Mouse (Mus musculus) hindbrain, embryonic 16.5 days (tissue): ENCODE measurements around the gene Strn3. TPM values are rescaled to one million over a fixed set of nuclear protein-coding genes. Genes with fewer than 3 reads are reported as not detected.
"Not testable (repeated sequence)": the region's sequence is repeated elsewhere in the genome, so short reads cannot be mapped to it uniquely, and the experiment has no call there.

ENCODE experiments used
- ATAC-seq: fragments of 200-750 bp; cut with Nextera tagmentation; 2 replicates; pipeline ENCODE4 v1.8.0; 2017; ENCODE audit warnings: moderate TSS enrichment, moderate library complexity
- H3K27ac ChIP-seq: fragments of 300-500 bp; sonication (generic); 2 replicates; pipeline ENCODE4 v1.5.1; 2014; ENCODE audit warnings: low read depth, mild to moderate bottlenecking, control low read depth, low read length, moderate library complexity
- H3K27me3 ChIP-seq: fragments of 300-500 bp; sonication (generic); replicated peaks from 2 replicates; pipeline ENCODE4 v1.6.1; 2014; ENCODE audit warnings: low read length; ENCODE audit not compliant: control insufficient read depth, insufficient read depth
- H3K36me3 ChIP-seq: fragments of 300-500 bp; sonication (generic); 2 replicates; pipeline ENCODE4 v1.6.1; 2014; ENCODE audit warnings: mild to moderate bottlenecking, low read length, moderate library complexity, mixed read lengths; ENCODE audit not compliant: control insufficient read depth, insufficient read depth
- H3K4me1 ChIP-seq: fragments of 300-500 bp; sonication (generic); 2 replicates; pipeline ENCODE4 v1.6.1; 2014; ENCODE audit warnings: low read depth, low read length; ENCODE audit not compliant: control insufficient read depth, insufficient read depth
- H3K4me2 ChIP-seq: fragments of 300-500 bp; sonication (generic); 2 replicates; pipeline ENCODE4 v1.6.1; 2014; ENCODE audit warnings: mild to moderate bottlenecking, low read length, control low read depth, moderate library complexity
- H3K4me3 ChIP-seq: fragments of 300-500 bp; sonication (generic); 2 replicates; pipeline ENCODE4 v1.5.1; 2014; ENCODE audit warnings: mild to moderate bottlenecking, low read length, control low read depth, moderate library complexity
- H3K9ac ChIP-seq: fragments of 300-500 bp; sonication (generic); 2 replicates; pipeline ENCODE4 v1.6.1; 2014; ENCODE audit warnings: low read depth, mild to moderate bottlenecking, control low read depth, low read length, moderate library complexity
- H3K9me3 ChIP-seq: fragments of 300-500 bp; sonication (generic); 2 replicates; pipeline ENCODE4 v1.6.1; 2014; ENCODE audit warnings: mild to moderate bottlenecking, low read length, moderate library complexity; ENCODE audit not compliant: control insufficient read depth
- WGBS: fragments of 180-500 bp; shearing (Covaris S2); extraction: QIAGEN DNeasy Blood & Tissue Kit; methylation state at CpG from one replicate; pipeline ENCODE4 v1.1.7; 2014; 5-methylcytosine and 5-hydroxymethylcytosine counted together
- polyA plus RNA-seq: library from polyadenylated mRNA; unstranded; fragments of >200 nt; fragmentation: Nextera tagmentation; extraction: Ambion mirVana; gene quantifications from 2 replicates; pipeline ENCODE4 v1.2.1, GENCODE M21; 2015

Gene Strn3
- polyA plus RNA-seq, 1 experiment from 2014 or later = 28.7 TPM

- Histone ChIP-seq H3K9me3 (no peaks in the 10 kb centered on the region), H3K9ac (no peak overlapping the region), H3K27me3 (no peaks in the 10 kb centered on the region), H3K4me3 (no peak overlapping the region), H3K27ac (no peak overlapping the region), H3K4me1 (peaks cover 3% of the 10 kb centered on the region), H3K4me2 (no peak overlapping the region), H3K36me3 (no peaks in the 10 kb centered on the region)
- ATAC-seq = no peak
- 72% methylated on average over 2 of the region's 2 CpGs for WGBS
Observed at GRCm38 (mm10) chr12:51676442-51676841, 15.3 kb downstream of the Strn3 start.

DNA sequence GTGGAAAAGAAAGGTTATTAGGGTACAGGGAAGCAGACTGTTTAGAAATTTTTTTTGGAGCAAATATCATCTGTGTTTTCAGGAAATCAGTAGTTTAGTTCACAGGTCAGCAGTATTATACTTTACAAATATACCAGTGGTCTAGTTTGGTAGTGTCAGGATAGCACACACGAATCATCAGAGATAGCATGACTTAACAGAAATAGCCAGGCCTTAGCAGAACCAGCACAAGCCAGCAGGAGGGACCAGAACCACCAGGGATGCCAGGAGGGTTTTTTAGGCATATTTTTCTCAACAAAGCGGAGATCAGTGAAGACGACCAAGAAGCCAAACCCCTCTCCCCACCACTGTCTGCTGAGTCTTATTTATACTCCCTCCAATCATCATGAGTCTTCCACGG lies 18.4 kb downstream of the Strn3 start:
- no peak overlapping the region for H3K9ac ChIP-seq
- H3K4me1 ChIP-seq = no peaks in the 10 kb centered on the region
- no peak for ATAC-seq
- 68% methylated on average over 4 of the region's 4 CpGs for WGBS
- H3K27me3 ChIP-seq = no peaks in the 10 kb centered on the region
- no peak overlapping the region for H3K4me3 ChIP-seq
- H3K36me3 ChIP-seq = no peaks in the 10 kb centered on the region
- no peak overlapping the region for H3K27ac ChIP-seq
- H3K4me2 ChIP-seq = no peak overlapping the region
- no peaks in the 10 kb centered on the region for H3K9me3 ChIP-seq

- Histone ChIP-seq H3K4me1 (0 out of 2 replicates have a peak, but pooled peaks cover 2% of the 10 kb centered on the region), H3K27ac (no peak overlapping the region), H3K4me3 (no peak overlapping the region), H3K36me3 (no peaks in the 10 kb centered on the region), H3K9ac (no peak overlapping the region), H3K9me3 (no peaks in the 10 kb centered on the region), H3K4me2 (no peak overlapping the region), H3K27me3 (no peaks in the 10 kb centered on the region)
- 30% methylated on average over 5 of the region's 5 CpGs for WGBS
- ATAC-seq = no peak
Observed at GRCm38 (mm10) chr12:51671231-51671891, 20.3 kb downstream of the Strn3 start.

DNA sequence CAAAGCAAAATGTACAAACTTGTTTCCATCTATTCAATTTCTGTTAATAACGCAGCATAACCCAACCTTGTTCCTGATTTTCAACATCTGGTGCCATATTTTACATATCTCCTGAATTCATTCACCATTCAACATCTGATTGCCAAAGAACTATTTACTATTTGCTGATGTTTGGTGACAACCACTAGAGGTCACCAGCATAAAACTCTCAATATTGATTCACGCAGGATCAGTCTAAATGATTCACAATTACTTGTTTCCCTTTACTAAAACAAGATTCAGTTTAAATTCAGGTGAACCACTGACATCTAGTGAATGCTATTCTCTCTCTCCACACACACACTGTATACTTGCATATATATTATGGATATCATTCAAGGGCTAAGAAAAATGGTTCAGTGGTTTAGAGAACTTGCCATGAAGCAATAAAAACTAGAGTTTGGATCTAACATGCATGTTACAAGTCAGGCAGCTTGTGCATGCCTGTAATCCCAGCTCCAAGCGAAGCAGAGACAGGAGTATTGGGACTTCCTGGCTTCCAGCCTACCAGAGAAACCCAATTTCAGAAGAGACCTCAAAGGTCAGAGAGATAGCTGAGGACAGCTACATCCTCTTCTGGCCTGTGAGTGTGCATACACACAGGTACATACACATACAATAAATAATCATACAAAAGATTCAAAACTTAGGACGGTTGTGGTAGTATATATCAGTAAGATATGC lies 24.8 kb downstream of the Strn3 start:
- 77% methylated on average over 4 of the region's 4 CpGs for WGBS
- no peak overlapping the region for H3K27ac ChIP-seq
- no peaks in the 10 kb centered on the region for H3K27me3 ChIP-seq
- H3K9ac ChIP-seq = no peak overlapping the region
- H3K4me1 ChIP-seq = 0 out of 2 replicates have a peak, but pooled peaks cover 2% of the 10 kb centered on the region
- no peak for ATAC-seq
- no peak overlapping the region for H3K4me2 ChIP-seq
- H3K9me3 ChIP-seq = no peaks in the 10 kb centered on the region
- no peaks in the 10 kb centered on the region for H3K36me3 ChIP-seq
- H3K4me3 ChIP-seq = no peak overlapping the region

DNA sequence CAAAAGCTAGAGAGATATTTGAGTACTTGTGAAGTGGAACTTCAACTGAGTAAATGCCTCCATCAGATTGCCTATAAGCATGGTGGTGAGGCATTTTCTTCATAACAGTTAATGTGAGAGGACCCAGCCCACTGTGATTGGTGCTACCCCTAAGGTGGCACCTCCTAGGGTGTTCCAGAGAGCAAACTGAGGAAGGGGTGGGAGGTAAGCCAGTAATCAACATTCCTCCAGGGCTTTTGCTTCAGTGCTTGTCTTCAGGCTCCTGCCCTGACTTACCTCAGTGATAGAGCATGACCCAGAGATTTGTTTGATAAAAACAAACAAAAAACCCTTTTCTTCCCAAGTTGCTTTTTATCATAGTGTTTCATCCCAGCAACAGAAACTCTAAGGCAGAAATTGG lies 27.8 kb downstream of the Strn3 start:
- H3K4me1 ChIP-seq = 0 out of 2 replicates have a peak, but pooled peaks cover 2% of the 10 kb centered on the region
- H3K4me3 ChIP-seq = no peak overlapping the region

GRCm38 (mm10) chr12:51663011-51663410 lies 28.7 kb downstream of the Strn3 start:
- Histone ChIP-seq H3K27ac (no peak overlapping the region), H3K27me3 (no peaks in the 10 kb centered on the region), H3K9ac (no peak overlapping the region), H3K9me3 (no peaks in the 10 kb centered on the region), H3K4me2 (no peak overlapping the region), H3K4me1 (0 out of 2 replicates have a peak, but pooled peaks cover 2% of the 10 kb centered on the region), H3K36me3 (no peaks in the 10 kb centered on the region), H3K4me3 (no peak overlapping the region)
- ATAC-seq = no peak

More for the DNA sequence above, 27.8 kb downstream of the Strn3 start:
- no peaks in the 10 kb centered on the region for H3K36me3 ChIP-seq
- ATAC-seq = no peak
- H3K27me3 ChIP-seq = no peaks in the 10 kb centered on the region
- no peaks in the 10 kb centered on the region for H3K9me3 ChIP-seq
- no peak overlapping the region for H3K9ac ChIP-seq
- H3K27ac ChIP-seq = no peak overlapping the region
- H3K4me2 ChIP-seq = no peak overlapping the region

DNA sequence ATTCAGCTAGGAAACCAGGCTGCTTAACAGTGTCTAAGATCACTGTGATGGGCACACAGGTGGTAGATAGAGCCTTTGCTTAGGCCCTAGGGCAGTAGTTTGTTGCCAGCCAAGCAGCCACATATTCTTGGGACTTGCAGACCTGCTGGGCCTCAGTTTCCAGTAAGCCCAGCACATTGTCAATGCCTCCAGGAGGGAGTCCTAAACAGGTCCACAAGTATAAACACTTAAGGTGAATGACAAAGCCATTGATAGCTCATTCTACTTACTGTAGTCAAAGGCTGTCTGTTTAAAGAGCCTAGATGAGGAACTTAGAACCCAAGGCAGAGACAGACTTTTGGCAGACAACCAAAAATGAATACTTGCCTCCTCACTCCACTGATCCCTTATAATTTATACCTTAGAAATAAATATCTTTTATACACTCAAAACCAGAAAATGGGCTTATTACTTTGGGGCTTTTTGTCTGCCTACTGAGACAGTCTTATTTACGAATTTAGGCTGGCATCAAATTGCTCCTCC lies 35.7 kb downstream of the Strn3 start:
- no peak for ATAC-seq
- H3K27ac ChIP-seq = no peak overlapping the region
- no peaks in the 10 kb centered on the region for H3K9me3 ChIP-seq
- no peaks in the 10 kb centered on the region for H3K4me1 ChIP-seq
- no peak overlapping the region for H3K4me3 ChIP-seq
- no peak overlapping the region for H3K9ac ChIP-seq
- H3K36me3 ChIP-seq = 0 out of 2 replicates have a peak, but pooled peaks cover 2% of the 10 kb centered on the region
- no peaks in the 10 kb centered on the region for H3K27me3 ChIP-seq
- H3K4me2 ChIP-seq = no peak overlapping the region
- WGBS = 79% methylated on average over 1 of the region's 1 CpGs

GRCm38 (mm10) chr12:51649401-51649800 lies 42.3 kb downstream of the Strn3 start:
- not testable (repeated sequence) for H3K4me2 ChIP-seq, H3K27ac ChIP-seq, H3K9me3 ChIP-seq, H3K4me3 ChIP-seq, H3K36me3 ChIP-seq, H3K9ac ChIP-seq, ATAC-seq, H3K27me3 ChIP-seq, H3K4me1 ChIP-seq

DNA sequence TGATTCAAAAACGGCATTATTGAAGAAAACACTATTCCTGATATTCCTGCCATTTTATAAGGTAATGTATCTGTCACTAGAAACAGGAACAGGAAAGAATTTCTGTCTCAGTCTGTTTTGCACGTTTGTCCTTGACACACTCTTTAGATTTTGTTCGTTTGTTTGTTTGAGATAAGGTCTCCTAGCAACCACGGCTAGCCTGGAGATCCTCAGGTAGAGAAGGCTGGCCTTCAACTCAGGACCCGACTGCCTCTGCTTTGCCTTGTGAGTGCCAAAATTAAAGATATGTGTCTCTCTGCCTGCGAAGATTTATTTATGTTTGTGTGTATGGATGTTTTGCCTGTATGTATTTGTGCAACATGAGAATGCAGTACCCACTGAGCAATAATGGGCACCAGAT lies 49.8 kb downstream of the Strn3 start:
- no peak for ATAC-seq
- 75% methylated on average over 6 of the region's 6 CpGs for WGBS
- no peak overlapping the region for H3K4me3 ChIP-seq

More for the DNA sequence above, 49.8 kb downstream of the Strn3 start:
- no peaks in the 10 kb centered on the region for H3K27me3 ChIP-seq
- H3K9ac ChIP-seq = no peak overlapping the region
- no peak overlapping the region for H3K27ac ChIP-seq
- H3K9me3 ChIP-seq = no peaks in the 10 kb centered on the region
- no peak overlapping the region for H3K4me2 ChIP-seq
- H3K36me3 ChIP-seq = peaks cover under 1% of the 10 kb centered on the region; the same call in 1 of the 2 replicates
- no peaks in the 10 kb centered on the region for H3K4me1 ChIP-seq
